Mouse (Mus musculus) stomach, postnatal 0 days (tissue): ENCODE measurements at regions not wholly inside any gene's neighbourhood (a gene's known extent, or its start where the extent isn't known, plus 50 kb on each side); places are given as distances from the start of the nearest gene placed in this dataset.
"Not testable (repeated sequence)": the region's sequence is repeated elsewhere in the genome, so short reads cannot be mapped to it uniquely, and the experiment has no call there.

ENCODE experiments used
- ATAC-seq: fragments of 200-750 bp; cut with Nextera tagmentation; 2 replicates; pipeline ENCODE4 v1.8.0; 2017; ENCODE audit not compliant: low FRiP score, low TSS enrichment
- DNase-seq: peaks from one replicate; pipeline ENCODE4 v3.0.0-alpha.2; 2016; ENCODE audit warnings: low spot score
- H3K27ac ChIP-seq: fragments of 300-500 bp; sonication (generic); replicated peaks from 2 replicates; pipeline ENCODE4 v1.5.1; 2014; ENCODE audit warnings: mild to moderate bottlenecking, control low read depth
- H3K27me3 ChIP-seq: fragments of 300-500 bp; sonication (generic); 2 replicates; pipeline ENCODE4 v1.6.1; 2014; ENCODE audit warnings: low read length; ENCODE audit not compliant: control insufficient read depth, insufficient read depth
- H3K36me3 ChIP-seq: fragments of 300-500 bp; sonication (generic); 2 replicates; pipeline ENCODE4 v1.6.1; 2014; ENCODE audit warnings: low read length, mixed read lengths; ENCODE audit not compliant: control insufficient read depth, insufficient read depth
- H3K4me1 ChIP-seq: fragments of 300-500 bp; sonication (generic); replicated peaks from 2 replicates; pipeline ENCODE4 v1.6.1; 2014; ENCODE audit warnings: antibody characterized with exemption; ENCODE audit not compliant: control insufficient read depth, insufficient read depth
- H3K4me2 ChIP-seq: fragments of 300-500 bp; sonication (generic); replicated peaks from 2 replicates; pipeline ENCODE4 v1.6.1; 2014; ENCODE audit warnings: low read depth, mild to moderate bottlenecking, control low read depth, moderate library complexity
- H3K4me3 ChIP-seq: fragments of 300-500 bp; sonication (generic); 2 replicates; pipeline ENCODE4 v1.5.1; 2014; ENCODE audit warnings: low read depth, low read length, control low read depth
- H3K9ac ChIP-seq: fragments of 300-500 bp; sonication (generic); 2 replicates; pipeline ENCODE4 v1.6.1; 2014; ENCODE audit warnings: mild to moderate bottlenecking, low read length, control low read depth, mixed read lengths
- H3K9me3 ChIP-seq: fragments of 300-500 bp; sonication (generic); 2 replicates; pipeline ENCODE4 v1.6.1; 2016; ENCODE audit warnings: low read length; ENCODE audit not compliant: control insufficient read depth
- CTCF ChIP-seq: IDR thresholded peaks from 2 replicates; pipeline ENCODE4 v1.5.1; 2016; ENCODE audit warnings: antibody characterized with exemption, low read depth, mild to moderate bottlenecking, moderate library complexity
- EP300 ChIP-seq: optimal IDR thresholded peaks from 2 replicates; pipeline ENCODE3; 2016; ENCODE audit warnings: antibody characterized with exemption
- WGBS: fragments of 180-500 bp; shearing (Covaris S2); extraction: QIAGEN DNeasy Blood & Tissue Kit; methylation state at CpG from one replicate; pipeline ENCODE4 v1.1.7; 2014; 5-methylcytosine and 5-hydroxymethylcytosine counted together

- no peak for TF ChIP-seq EP300
- no peak for TF ChIP-seq CTCF
- ATAC-seq (no peak), DNase-seq (no peak)
- H3K4me2 ChIP-seq, result no peak overlapping the region
- H3K4me1 ChIP-seq, result no peaks in the 10 kb centered on the region
- H3K9ac ChIP-seq, result no peak overlapping the region
- H3K36me3 ChIP-seq, result no peaks in the 10 kb centered on the region
- H3K4me3 ChIP-seq, result no peak overlapping the region
- 46% methylated on average over 6 of the region's 6 CpGs for WGBS
- H3K27me3 ChIP-seq, result no peaks in the 10 kb centered on the region
- no peak overlapping the region for H3K27ac ChIP-seq
- H3K9me3 ChIP-seq, result no peaks in the 10 kb centered on the region
These were observed 457.3 kb upstream of the Cdh5 start for GRCm38 (mm10) chr8:103644106-103644505.

- Histone ChIP-seq H3K36me3 (no peaks in the 10 kb centered on the region), H3K27ac (no peak overlapping the region), H3K4me1 (no peaks in the 10 kb centered on the region), H3K27me3 (no peaks in the 10 kb centered on the region), H3K9ac (no peak overlapping the region), H3K4me3 (no peak overlapping the region), H3K4me2 (no peak overlapping the region), H3K9me3 (no peaks in the 10 kb centered on the region)
- TF ChIP-seq CTCF, result no peak
- no peak for TF ChIP-seq EP300
- no peak for DNase-seq
- ATAC-seq, result no peak
- WGBS, result 90% methylated on average over 3 of the region's 3 CpGs
These were observed 456.6 kb upstream of the Cdh5 start for GRCm38 (mm10) chr8:103644845-103645244.

GRCm38 (mm10) chr8:103664796-103665195 lies 436.6 kb upstream of the Cdh5 start:
- H3K9ac ChIP-seq, result no peak overlapping the region
- DNase-seq (no peak), ATAC-seq (no peak)
- H3K36me3 ChIP-seq, result no peaks in the 10 kb centered on the region
- H3K4me2 ChIP-seq, result no peak overlapping the region
- no peak overlapping the region for H3K4me3 ChIP-seq
- H3K9me3 ChIP-seq, result no peaks in the 10 kb centered on the region
- H3K27me3 ChIP-seq, result no peaks in the 10 kb centered on the region
- no peak overlapping the region for H3K27ac ChIP-seq
- H3K4me1 ChIP-seq, result no peaks in the 10 kb centered on the region
- 77% methylated on average over 1 of the region's 1 CpGs for WGBS
- TF ChIP-seq EP300 (no peak), CTCF (no peak)

GRCm38 (mm10) chr8:103686233-103686632 lies 415.2 kb upstream of the Cdh5 start:
- WGBS, result 87% methylated on average over 5 of the region's 5 CpGs
- H3K9ac ChIP-seq, result not testable (repeated sequence)

GRCm38 (mm10) chr8:103690438-103690837 lies 411.0 kb upstream of the Cdh5 start:
- no peak for DNase-seq
- 88% methylated on average over 1 of the region's 1 CpGs for WGBS

More at GRCm38 (mm10) chr8:103686233-103686632, 415.2 kb upstream of the Cdh5 start:
- H3K36me3 ChIP-seq, H3K9me3 ChIP-seq, H3K27ac ChIP-seq, H3K4me2 ChIP-seq, DNase-seq, H3K4me1 ChIP-seq, H3K27me3 ChIP-seq, ATAC-seq, H3K4me3 ChIP-seq: not testable (repeated sequence)
- TF ChIP-seq CTCF, result peak; percentile 43

DNA sequence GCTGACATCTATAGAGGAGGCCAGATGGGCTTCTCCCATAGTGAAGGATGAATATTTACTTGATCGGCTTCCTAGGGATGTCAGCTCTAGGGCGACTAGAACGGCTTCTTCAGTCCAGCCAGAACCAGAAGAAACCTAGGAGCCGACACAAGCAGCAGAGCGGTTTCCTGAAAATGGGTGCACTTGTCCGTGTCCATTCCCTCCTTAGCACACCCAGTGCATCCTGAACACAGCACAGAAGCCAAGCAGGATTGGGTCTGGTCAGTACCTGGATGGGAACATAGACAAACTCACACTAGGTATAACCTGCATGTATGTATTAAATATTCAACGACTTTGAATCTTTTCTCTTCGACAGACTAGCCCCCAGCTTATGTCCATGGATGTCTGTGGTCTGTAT lies 407.9 kb upstream of the Cdh5 start:
- no peaks in the 10 kb centered on the region for H3K27me3 ChIP-seq
- H3K9me3 ChIP-seq, result no peaks in the 10 kb centered on the region
- DNase-seq, result no peak
- no peak overlapping the region for H3K27ac ChIP-seq
- no peaks in the 10 kb centered on the region for H3K4me1 ChIP-seq
- WGBS, result 89% methylated on average over 8 of the region's 8 CpGs
- no peak overlapping the region for H3K4me3 ChIP-seq
- ATAC-seq, result no peak
- no peak overlapping the region for H3K4me2 ChIP-seq
- no peak for TF ChIP-seq CTCF
- no peak for TF ChIP-seq EP300
- H3K9ac ChIP-seq, result no peak overlapping the region
- H3K36me3 ChIP-seq, result no peaks in the 10 kb centered on the region

More at GRCm38 (mm10) chr8:103690438-103690837, 411.0 kb upstream of the Cdh5 start:
- Histone ChIP-seq H3K4me1 (no peaks in the 10 kb centered on the region), H3K4me2 (no peak overlapping the region), H3K36me3 (no peaks in the 10 kb centered on the region), H3K9me3 (no peaks in the 10 kb centered on the region), H3K27me3 (no peaks in the 10 kb centered on the region), H3K27ac (no peak overlapping the region), H3K4me3 (no peak overlapping the region), H3K9ac (no peak overlapping the region)
- ATAC-seq, result no peak
- TF ChIP-seq CTCF (no peak), EP300 (no peak)
